Mouse (Mus musculus) embryo, embryonic 11.5 days (tissue): ENCODE measurements around the gene Naa20.
"Not testable (repeated sequence)": the region's sequence is repeated elsewhere in the genome, so short reads cannot be mapped to it uniquely, and the experiment has no call there.

Experiments used
- DNase-seq: peaks from one replicate; pipeline ENCODE4 v3.0.0-alpha.2; 2012; ENCODE audit warnings: low read depth, low spot score

The Naa20 gene

GRCm38 (mm10) chr2:145884913-145885785 is 16.8 kb upstream of the Naa20 start:
- no peak for DNase-seq

GRCm38 (mm10) chr2:145887937-145888765 is 13.7 kb upstream of the Naa20 start:
- DNase-seq: no peak

- DNase-seq: no peak
Observed at GRCm38 (mm10) chr2:145888766-145889480, 13.0 kb upstream of the Naa20 start.

GRCm38 (mm10) chr2:145890571-145890970 is 11.3 kb upstream of the Naa20 start:
- no peak for DNase-seq

- no peak for DNase-seq
Observed at GRCm38 (mm10) chr2:145893756-145894155, 8.1 kb upstream of the Naa20 start.

- no peak for DNase-seq
Observed at GRCm38 (mm10) chr2:145898106-145898505, 3.8 kb upstream of the Naa20 start.

GRCm38 (mm10) chr2:145900318-145900717 is 1.6 kb upstream of the Naa20 start:
- not testable (repeated sequence) for DNase-seq

GRCm38 (mm10) chr2:145903061-145903901 is 1.4 kb downstream of the Naa20 start:
- peak; percentile 80 for DNase-seq

- no peak for DNase-seq
Observed at GRCm38 (mm10) chr2:145903983-145904616, 2.2 kb downstream of the Naa20 start.

GRCm38 (mm10) chr2:145905156-145905555 is 3.3 kb downstream of the Naa20 start:
- no peak for DNase-seq

- DNase-seq: not testable (repeated sequence)
Observed at GRCm38 (mm10) chr2:145905884-145906283, 4.0 kb downstream of the Naa20 start.

- DNase-seq: no peak
Observed at GRCm38 (mm10) chr2:145920941-145921650, 19.2 kb downstream of the Naa20 start.

GRCm38 (mm10) chr2:145934339-145935231 is 32.7 kb downstream of the Naa20 start, which contains the start of the genes Cfap61 and Crnkl1:
Cfap61 (plus strand) TSS chr2:145934784.
Crnkl1 (minus strand) TSS chr2:145935014.
- peak; percentile 88 for DNase-seq

- DNase-seq: no peak
Observed at GRCm38 (mm10) chr2:145936975-145937374, 35.1 kb downstream of the Naa20 start.

- no peak for DNase-seq
Observed at GRCm38 (mm10) chr2:145941403-145941802, 39.5 kb downstream of the Naa20 start.

- no peak for DNase-seq
Observed at GRCm38 (mm10) chr2:145944286-145944685, 42.4 kb downstream of the Naa20 start.

- no peak for DNase-seq
Observed at GRCm38 (mm10) chr2:145948402-145948954, 46.6 kb downstream of the Naa20 start.

GRCm38 (mm10) chr2:145949475-145950068 is 47.7 kb downstream of the Naa20 start:
- DNase-seq: no peak
